Mouse (Mus musculus) limb, embryonic 14.5 days (tissue): Measurements from ENCODE around the gene Dohh. TPM values are rescaled to one million over a fixed set of nuclear protein-coding genes. Genes with fewer than 3 reads are reported as not detected.
A peak's percentile ranks its signal among the peaks of the same experiment; 100 is the strongest.

Source experiments
- ATAC-seq: fragments of 200-750 bp; cut with Nextera tagmentation; 2 replicates; pipeline ENCODE4 v1.8.0; 2017; ENCODE audit warnings: low read depth, moderate number of reproducible peaks, moderate TSS enrichment; ENCODE audit not compliant: low FRiP score
- DNase-seq: peaks from one replicate; pipeline ENCODE4 v3.0.0-alpha.2; 2015; ENCODE audit warnings: low spot score
- H3K27ac ChIP-seq: fragments of 300-500 bp; sonication (generic); replicated peaks from 2 replicates; pipeline ENCODE4 v1.5.1; 2014; ENCODE audit warnings: low read depth, mild to moderate bottlenecking, low read length, moderate library complexity, mixed read lengths
- H3K27me3 ChIP-seq: fragments of 300-500 bp; sonication (generic); 2 replicates; pipeline ENCODE4 v1.6.1; 2014; ENCODE audit warnings: low read length, mixed read lengths; ENCODE audit not compliant: control insufficient read depth, insufficient read depth
- H3K36me3 ChIP-seq: fragments of 300-500 bp; sonication (generic); 2 replicates; pipeline ENCODE4 v1.6.1; 2014; ENCODE audit warnings: mild to moderate bottlenecking, low read length, moderate library complexity, mixed read lengths; ENCODE audit not compliant: control insufficient read depth, insufficient read depth
- H3K4me1 ChIP-seq: fragments of 300-500 bp; sonication (generic); 2 replicates; pipeline ENCODE4 v1.6.1; 2014; ENCODE audit warnings: antibody characterized with exemption, low read length, mixed read lengths; ENCODE audit not compliant: control insufficient read depth, insufficient read depth
- H3K4me2 ChIP-seq: fragments of 300-500 bp; sonication (generic); replicated peaks from 2 replicates; pipeline ENCODE4 v1.6.1; 2014; ENCODE audit warnings: low read depth, mild to moderate bottlenecking, low read length, moderate library complexity; ENCODE audit not compliant: severe bottlenecking
- H3K4me3 ChIP-seq: fragments of 300-500 bp; sonication (generic); replicated peaks from 2 replicates; pipeline ENCODE4 v1.5.1; 2014; ENCODE audit warnings: low read length
- H3K9ac ChIP-seq: fragments of 300-500 bp; sonication (generic); 2 replicates; pipeline ENCODE4 v1.6.1; 2014; ENCODE audit warnings: mild to moderate bottlenecking, low read depth, low read length, moderate library complexity; ENCODE audit not compliant: severe bottlenecking
- H3K9me3 ChIP-seq: fragments of 300-500 bp; sonication (generic); 2 replicates; pipeline ENCODE4 v1.6.1; 2016; ENCODE audit warnings: low read length; ENCODE audit not compliant: control insufficient read depth
- POLR2A ChIP-seq: fragments of 200-500 bp; IDR thresholded peaks from 2 replicates; pipeline ENCODE4 v1.8.0; 2012; ENCODE audit warnings: inconsistent platforms, mild to moderate bottlenecking, moderate library complexity, borderline replicate concordance; ENCODE audit not compliant: insufficient read depth, insufficient read length; ENCODE audit errors: extremely low read depth
- WGBS: fragments of 180-500 bp; shearing (Covaris S2); extraction: QIAGEN DNeasy Blood & Tissue Kit; methylation state at CpG from one replicate; pipeline ENCODE4 v1.1.7; 2014; 5-methylcytosine and 5-hydroxymethylcytosine counted together
- polyA plus RNA-seq, 2 experiments: library from polyadenylated mRNA; depleted of rRNA in 1 of 2; stranded (reverse) in 1 of 2; unstranded in 1 of 2; fragments of >200 nt; fragmentation: Nextera tagmentation in 1 of 2; extraction: Ambion mirVana in 1 of 2; gene quantifications; 2 replicates each; pipeline versions ENCODE4 v1.2.1 to v1.2.3; 2012 to 2014

The Dohh gene
- polyA plus RNA-seq, 2 experiments: 54.3 to 60.0 TPM

DNA sequence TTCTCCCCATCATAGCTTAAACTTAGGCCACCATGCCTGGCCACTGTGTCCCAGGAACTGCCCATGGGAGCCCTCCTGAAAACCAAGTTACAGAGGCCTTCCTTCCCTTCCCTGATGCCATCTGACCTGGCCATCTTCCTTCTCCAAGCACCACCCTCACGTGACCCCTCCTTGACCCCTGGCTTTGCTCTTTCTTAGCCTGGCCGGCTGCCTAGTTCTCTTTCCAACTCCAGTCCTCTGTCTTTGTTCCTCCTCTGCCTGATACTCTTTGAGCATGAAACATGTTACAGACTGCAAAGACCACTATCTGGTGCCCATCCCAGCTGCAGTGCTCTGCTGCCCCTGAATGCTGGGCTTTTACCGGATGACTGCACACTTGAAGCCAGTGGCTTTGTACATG, 5.1 kb downstream of the Dohh start:
- TF ChIP-seq POLR2A: no peak
- H3K9me3 ChIP-seq: no peaks in the 10 kb centered on the region
- H3K36me3 ChIP-seq: peaks cover 38% of the 10 kb centered on the region
- ATAC-seq (no peak), DNase-seq (no peak)
- WGBS: 69% methylated on average over 3 of the region's 3 CpGs
- no peak overlapping the region for H3K4me3 ChIP-seq
- no peaks in the 10 kb centered on the region for H3K27me3 ChIP-seq
- H3K27ac ChIP-seq: no peak overlapping the region
- H3K4me2 ChIP-seq: no peak overlapping the region
- peaks cover 25% of the 10 kb centered on the region for H3K4me1 ChIP-seq
- no peak overlapping the region for H3K9ac ChIP-seq

DNA sequence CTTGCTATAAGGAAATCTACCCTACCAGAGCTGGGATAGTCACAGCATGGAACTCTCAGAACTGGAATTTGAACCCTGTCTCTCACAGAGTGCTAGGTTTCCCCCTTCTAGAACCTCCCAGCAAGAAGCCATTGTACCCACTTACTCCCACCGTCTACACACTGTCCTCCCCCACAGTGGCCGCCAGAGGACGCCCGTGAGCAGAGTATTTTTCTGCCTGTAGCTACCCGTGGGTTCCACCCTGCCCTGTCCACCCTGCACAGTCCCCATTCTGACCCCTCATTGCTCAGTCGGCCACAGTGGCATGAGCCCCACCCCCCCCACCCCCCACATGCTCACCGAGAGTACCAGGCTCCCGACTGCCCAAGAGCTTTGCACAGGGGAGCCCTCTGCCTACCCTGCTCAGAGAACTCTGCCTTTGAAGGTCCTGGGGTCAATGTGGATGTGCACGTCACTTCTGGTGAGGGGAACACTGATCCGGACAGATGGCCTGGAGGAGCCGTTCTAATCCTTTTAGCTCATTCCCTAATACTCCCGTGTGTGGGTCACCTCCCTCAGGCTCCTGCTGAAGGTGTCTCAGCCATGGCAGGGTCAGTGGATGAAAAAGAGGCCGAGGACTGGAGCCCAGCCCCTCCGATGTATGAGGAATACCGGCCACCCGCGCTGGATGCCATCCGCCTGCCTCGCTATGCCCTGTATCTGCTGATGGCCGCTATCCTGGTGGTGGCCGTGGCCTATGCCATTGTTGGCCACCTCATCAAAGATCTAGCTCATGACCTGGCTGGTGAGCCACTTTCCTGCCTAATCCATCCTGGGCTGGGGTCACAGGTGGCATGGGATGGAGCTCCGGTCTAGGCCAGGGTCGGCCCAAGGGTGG, 5.8 kb downstream of the Dohh start:
- H3K4me3 ChIP-seq: no peak overlapping the region
- WGBS: 66% methylated on average over 22 of the region's 23 CpGs
- H3K27me3 ChIP-seq: no peaks in the 10 kb centered on the region
- no peak for TF ChIP-seq POLR2A
- no peak overlapping the region for H3K4me2 ChIP-seq
- H3K36me3 ChIP-seq: peaks cover 38% of the 10 kb centered on the region
- H3K9me3 ChIP-seq: no peaks in the 10 kb centered on the region
- no peak overlapping the region for H3K27ac ChIP-seq
- no peak overlapping the region for H3K9ac ChIP-seq
- H3K4me1 ChIP-seq: peaks cover 23% of the 10 kb centered on the region
- ATAC-seq: peak; percentile 51; the same call in 1 of the 2 replicates
- DNase-seq: no peak

GRCm38 (mm10) chr10:81390678-81390965, 6.4 kb downstream of the Dohh start:
- Histone ChIP-seq H3K27ac (no peak overlapping the region), H3K4me2 (no peak overlapping the region), H3K4me3 (no peak overlapping the region), H3K27me3 (no peaks in the 10 kb centered on the region), H3K4me1 (peaks cover 17% of the 10 kb centered on the region), H3K9ac (no peak overlapping the region), H3K9me3 (no peaks in the 10 kb centered on the region), H3K36me3 (peaks cover 37% of the 10 kb centered on the region)
- no peak for DNase-seq
- 93% methylated on average over 13 of the region's 13 CpGs for WGBS
- no peak for ATAC-seq
- no peak for TF ChIP-seq POLR2A

- Histone ChIP-seq H3K36me3 (peaks cover 22% of the 10 kb centered on the region), H3K9me3 (no peaks in the 10 kb centered on the region), H3K4me1 (peaks cover 16% of the 10 kb centered on the region), H3K4me3 (no peak overlapping the region), H3K27ac (no peak overlapping the region), H3K4me2 (no peak overlapping the region), H3K9ac (no peak overlapping the region), H3K27me3 (no peaks in the 10 kb centered on the region)
- 79% methylated on average over 6 of the region's 6 CpGs for WGBS
- ATAC-seq (no peak), DNase-seq (no peak)
- TF ChIP-seq POLR2A: no peak
Measured at GRCm38 (mm10) chr10:81392270-81392669, 8.0 kb downstream of the Dohh start.

DNA sequence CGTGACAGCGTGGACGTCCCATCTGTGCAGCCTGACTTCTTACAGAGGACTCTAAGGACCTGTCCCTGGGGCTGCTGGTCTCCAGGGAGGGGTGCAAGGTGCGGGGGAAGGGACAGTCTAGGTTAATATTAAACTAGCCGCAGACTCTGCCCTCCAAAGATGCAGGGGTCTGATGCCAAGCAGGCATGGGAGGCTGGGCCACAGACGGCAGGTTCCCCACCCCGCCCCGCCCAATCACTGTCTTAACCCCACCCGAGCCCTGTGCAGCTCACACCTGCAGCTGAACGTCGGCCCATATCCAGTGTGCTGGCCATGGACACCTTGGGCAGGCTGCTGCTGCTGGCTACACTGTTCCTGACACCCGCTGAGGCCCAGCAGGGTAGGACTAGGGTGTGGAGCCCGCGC, 8.6 kb downstream of the Dohh start, which contains the start of gene Smim24:
Gene Smim24, plus strand, starts transcription at position 271 of the 405 bp plus-strand sequence.
- no peaks in the 10 kb centered on the region for H3K9me3 ChIP-seq
- ATAC-seq (no peak), DNase-seq (no peak)
- 58% methylated on average over 14 of the region's 14 CpGs for WGBS
- H3K9ac ChIP-seq: peak within 1 kb of the TSS; percentile 48
- H3K27ac ChIP-seq: peak within 1 kb of the TSS; percentile 55
- H3K27me3 ChIP-seq: no peaks in the 10 kb centered on the region
- peak within 1 kb of the TSS; percentile 52 for H3K4me2 ChIP-seq
- no peak for TF ChIP-seq POLR2A
- peaks cover 16% of the 10 kb centered on the region for H3K4me1 ChIP-seq
- H3K4me3 ChIP-seq: peak within 1 kb of the TSS; percentile 31
- H3K36me3 ChIP-seq: peaks cover 22% of the 10 kb centered on the region
